Mouse (Mus musculus) CH12.LX (cell line): Measurements from ENCODE around the gene Nectin2. TPM values are rescaled to one million over a fixed set of nuclear protein-coding genes. Genes with fewer than 3 reads are reported as not detected.

Experiments used
- DNase-seq: peaks from one replicate; pipeline ENCODE4 v3.0.0-alpha.2; 2013; ENCODE audit errors: extremely low read depth
- H3K27ac ChIP-seq: 2 replicates; pipeline ENCODE4 v1.5.1; 2012; ENCODE audit warnings: low read depth, mild to moderate bottlenecking, control low read depth, moderate library complexity; ENCODE audit not compliant: insufficient read depth
- H3K27me3 ChIP-seq: replicated peaks from 2 replicates; pipeline ENCODE3; 2012; ENCODE audit warnings: inconsistent platforms
- H3K36me3 ChIP-seq, 2 experiments: replicated peaks in 1 of 2; 2 replicates each; pipeline versions ENCODE3 to v1.6.1; 2012; ENCODE audit warnings: inconsistent platforms in 1 of 2, low read length in 1 of 2, mild to moderate bottlenecking in 1 of 2, mixed read lengths in 1 of 2, moderate library complexity in 1 of 2; ENCODE audit not compliant: control insufficient read depth in 1 of 2, insufficient read depth in 1 of 2
- H3K4me1 ChIP-seq, 2 experiments: 2 replicates each; pipeline ENCODE4 v1.6.1; 2012; ENCODE audit warnings: inconsistent platforms in 1 of 2, moderate library complexity in 1 of 2; ENCODE audit not compliant: insufficient read depth in 2 of 2, control insufficient read depth in 1 of 2
- H3K4me2 ChIP-seq: 2 replicates; pipeline ENCODE4 v1.6.1; 2012; ENCODE audit warnings: low read depth, mild to moderate bottlenecking, control low read depth; ENCODE audit not compliant: poor library complexity, insufficient read depth, severe bottlenecking
- H3K4me3 ChIP-seq, 3 experiments: fragments of 150-350 bp in 1 of 3; sonication (generic) in 1 of 3; replicated peaks in 1 of 3; 2 replicates each; pipeline versions ENCODE3 to v1.5.1; 2011 to 2012; ENCODE audit warnings: low read depth in 2 of 3, low read length in 2 of 3, mild to moderate bottlenecking in 2 of 3, moderate library complexity in 2 of 3, control low read depth in 1 of 3, improper control_type of control experiment in 1 of 3, inconsistent platforms in 1 of 3, mixed read lengths in 1 of 3; ENCODE audit not compliant: poor library complexity in 1 of 3
- H3K79me2 ChIP-seq: replicated peaks from 2 replicates; pipeline ENCODE4 v1.6.1; 2012; ENCODE audit warnings: mild to moderate bottlenecking, moderate library complexity; ENCODE audit not compliant: control insufficient read depth, poor library complexity, insufficient read depth, severe bottlenecking; ENCODE audit errors: extremely low read depth
- H3K9ac ChIP-seq: 2 replicates; pipeline ENCODE4 v1.6.1; 2012; ENCODE audit warnings: low read depth, mild to moderate bottlenecking, control low read depth, moderate library complexity; ENCODE audit not compliant: insufficient read depth
- H3K9me3 ChIP-seq: replicated peaks from 2 replicates; pipeline ENCODE3; 2012; ENCODE audit warnings: low read length, inconsistent platforms, mixed read lengths
- CTCF ChIP-seq, 2 experiments: IDR thresholded peaks in 1 of 2; conservative IDR thresholded peaks in 1 of 2; 2 replicates each; pipeline ENCODE4 v1.5.1; 2011 to 2012; ENCODE audit warnings: low read depth in 2 of 2, low read length in 2 of 2, improper control_type of control experiment in 1 of 2, inconsistent platforms in 1 of 2, mild to moderate bottlenecking in 1 of 2, moderate library complexity in 1 of 2
- ETS1 ChIP-seq: conservative IDR thresholded peaks from 2 replicates; pipeline ENCODE4 v1.6.1; 2012; ENCODE audit warnings: low read depth, mild to moderate bottlenecking, inconsistent platforms, low read length, improper control_type of control experiment, moderate library complexity
- IRF4 ChIP-seq: IDR thresholded peaks from 2 replicates; pipeline ENCODE4 v1.6.1; 2014; ENCODE audit warnings: low read depth, mild to moderate bottlenecking, inconsistent platforms, low read length, improper control_type of control experiment
- JUND ChIP-seq: conservative IDR thresholded peaks from 2 replicates; pipeline ENCODE4 v1.6.1; 2011; ENCODE audit warnings: low read depth, low read length, improper control_type of control experiment
- POLR2A ChIP-seq: IDR thresholded peaks from 2 replicates; pipeline ENCODE4 v1.6.1; 2011; ENCODE audit warnings: low read depth, mild to moderate bottlenecking, improper control_type of control experiment, low read length
- POLR2AphosphoS2 ChIP-seq: IDR thresholded peaks from 2 replicates; pipeline ENCODE4 v1.6.1; 2011; ENCODE audit warnings: low read depth, low read length, improper control_type of control experiment
- RAD21 ChIP-seq: IDR thresholded peaks from 2 replicates; pipeline ENCODE4 v1.6.1; 2011; ENCODE audit warnings: low read depth, mild to moderate bottlenecking, low read length, improper control_type of control experiment, moderate library complexity
- SMC3 ChIP-seq: IDR thresholded peaks from 2 replicates; pipeline ENCODE4 v1.6.1; 2011; ENCODE audit warnings: low read depth, low read length, improper control_type of control experiment
- USF2 ChIP-seq: conservative IDR thresholded peaks from 2 replicates; pipeline ENCODE4 v1.6.1; 2011; ENCODE audit warnings: low read depth, low read length, improper control_type of control experiment
- ZKSCAN1 ChIP-seq: IDR thresholded peaks from 2 replicates; pipeline ENCODE4 v1.6.1; 2012; ENCODE audit warnings: low read depth, inconsistent platforms, low read length, improper control_type of control experiment, borderline replicate concordance
- ZNF384 ChIP-seq: IDR thresholded peaks from 2 replicates; pipeline ENCODE4 v1.6.1; 2012; ENCODE audit warnings: low read depth, low read length, improper control_type of control experiment, inconsistent platforms
- dilution Hi-C: fragments of 300-500 bp; cut with MboI; formaldehyde crosslinking; loops from 2 replicates; pipeline ENCODE4 v1.14.3; 2020; ENCODE audit warnings: low sequenced_read_pairs; ENCODE audit not compliant: extremely low pct_unique_long_range_greater_than_20kb, extremely low pct_ligation_motif_present
- in situ Hi-C: fragments of 300-500 bp; cut with MboI; formaldehyde crosslinking; loops from 3 replicates; pipeline ENCODE4 v1.14.3; 2019; ENCODE audit warnings: low sequenced_read_pairs, low pct_ligation_motif_present, low pct_unique_long_range_greater_than_20kb, mixed read lengths
- polyA plus RNA-seq: library from polyadenylated mRNA; unstranded; fragments of >175 nt; gene quantifications from 2 replicates; pipeline ENCODE4 v1.2.1, GENCODE M21; 2012; ENCODE audit warnings: low read depth; ENCODE audit not compliant: insufficient read length
- total RNA-seq, 2 experiments: library from RNA; depleted of rRNA; stranded (reverse); fragments of 300-350 nt in 1 of 2; fragments of >200 nt in 1 of 2; gene quantifications; 2 replicates each; pipeline ENCODE4 v1.2.3; 2012 to 2014

Gene Nectin2
- total and polyA plus RNA-seq, 3 experiments: 3.0 to 14.1 (median 6.3) TPM

GRCm38 (mm10) chr7:19702859-19703555 is 47.3 kb downstream of the Nectin2 start:
- Histone ChIP-seq H3K4me2 (no peak overlapping the region), H3K27ac (no peak overlapping the region), H3K27me3 (no peaks in the 10 kb centered on the region), H3K4me3 (no peak overlapping the region), H3K9ac (no peak overlapping the region), H3K4me1 (peaks cover 6 to 35% of the 10 kb centered on the region in 2 experiments; a peak in 3 of 4 replicates), H3K79me2 (no peaks in the 10 kb centered on the region), H3K9me3 (no peaks in the 10 kb centered on the region), H3K36me3 (peaks cover 55 to 81% of the 10 kb centered on the region in 2 experiments)
- in situ Hi-C loops (no loop called here), dilution Hi-C loops (no loop called here)
- no peak for TF ChIP-seq ZKSCAN1
- no peak; the same call in 1 of the 2 replicates for TF ChIP-seq POLR2A
- no peak for TF ChIP-seq JUND
- TF ChIP-seq RAD21: no peak
- TF ChIP-seq CTCF (conservative IDR thresholded peaks at IDR 0.05 in 1 of 2, IDR thresholded peaks at IDR 0.05 in 1 of 2; ENCODE audit: low read depth in 2 of 2, low read length in 2 of 2): no peak
- no peak for TF ChIP-seq POLR2AphosphoS2
- no peak for TF ChIP-seq SMC3
- no peak for DNase-seq

DNA sequence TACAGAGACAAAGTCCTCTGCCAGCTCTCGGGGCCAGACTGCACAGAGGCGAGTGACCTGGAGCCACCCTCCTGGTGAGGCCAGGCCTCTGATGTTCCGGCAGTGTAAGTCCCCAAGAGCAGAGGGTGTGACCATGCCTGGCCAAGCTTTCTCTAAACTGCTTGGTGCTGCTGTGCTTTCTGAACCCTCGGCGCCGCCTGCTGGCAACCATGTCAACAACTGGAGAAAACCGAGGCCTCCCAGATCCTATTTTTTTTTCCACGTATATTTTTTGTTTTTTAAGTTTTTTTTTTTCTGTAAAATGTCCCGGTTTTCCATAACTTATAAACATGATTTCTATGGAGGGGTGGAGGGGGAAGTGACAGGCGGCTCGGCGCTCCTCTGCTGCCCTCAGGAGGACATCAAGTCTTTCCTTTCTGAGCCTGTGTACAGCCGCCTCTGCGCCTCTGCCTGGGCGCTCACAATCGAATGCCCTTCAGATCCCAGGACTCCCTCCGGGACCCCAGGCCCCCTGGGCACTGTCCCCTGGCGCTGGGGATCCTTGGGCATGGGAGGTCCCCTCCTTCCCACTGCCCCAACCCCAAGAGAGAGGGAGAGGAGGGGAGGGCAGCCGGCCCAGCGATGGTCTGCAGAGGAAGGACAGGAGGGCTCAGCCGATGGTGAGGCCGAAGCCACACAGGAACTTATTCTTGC is 49.1 kb downstream of the Nectin2 start:
- in situ Hi-C loops (no loop called here), dilution Hi-C loops (no loop called here)
- peaks cover 6 to 35% of the 10 kb centered on the region in 2 experiments; a peak in 3 of 4 replicates for H3K4me1 ChIP-seq
- TF ChIP-seq IRF4 (peak; percentile 10; the same call in 1 of the 2 replicates), RAD21 (peak; percentile 48), USF2 (no peak), ZNF384 (peak; percentile 52), SMC3 (peak; percentile 59), CTCF (conservative IDR thresholded peaks at IDR 0.05 in 1 of 2, IDR thresholded peaks at IDR 0.05 in 1 of 2; ENCODE audit: low read depth in 2 of 2, low read length in 2 of 2) (peak; percentile 16 to 70; a peak in 2 of 4 replicates), POLR2A (peak; percentile 5; the same call in 1 of the 2 replicates), ETS1 (no peak)
- no peaks in the 10 kb centered on the region for H3K79me2 ChIP-seq
- H3K9me3 ChIP-seq: peaks cover 5% of the 10 kb centered on the region
- peak; percentile 63 for DNase-seq
- H3K27me3 ChIP-seq: no peaks in the 10 kb centered on the region
- no peak overlapping the region for H3K4me3 ChIP-seq
- no peak overlapping the region for H3K9ac ChIP-seq
- H3K4me2 ChIP-seq: no peak overlapping the region
- no peak overlapping the region for H3K27ac ChIP-seq
- peaks cover 54 to 84% of the 10 kb centered on the region in 2 experiments for H3K36me3 ChIP-seq
